Mouse (Mus musculus) heart, embryonic 10.5 days (tissue): ENCODE data around the gene Nf1. TPM values are rescaled to one million over a fixed set of nuclear protein-coding genes. Genes with fewer than 3 reads are reported as not detected.

Source experiments
- DNase-seq: peaks from one replicate; pipeline ENCODE4 v3.0.0-alpha.2; 2017; ENCODE audit warnings: low spot score
- H3K27ac ChIP-seq: fragments of 300-500 bp; sonication (generic); 2 replicates; pipeline ENCODE4 v1.5.1; 2016; ENCODE audit warnings: mild to moderate bottlenecking
- H3K27me3 ChIP-seq: fragments of 300-500 bp; sonication (generic); 2 replicates; pipeline ENCODE4 v1.6.1; 2016; ENCODE audit warnings: mild to moderate bottlenecking; ENCODE audit not compliant: poor library complexity, insufficient read depth, severe bottlenecking
- H3K36me3 ChIP-seq: fragments of 300-500 bp; sonication (generic); 2 replicates; pipeline ENCODE4 v1.6.1; 2016; ENCODE audit warnings: mild to moderate bottlenecking, moderate library complexity
- H3K4me1 ChIP-seq: fragments of 300-500 bp; sonication (generic); 2 replicates; pipeline ENCODE4 v1.6.1; 2016; ENCODE audit warnings: mild to moderate bottlenecking
- H3K4me3 ChIP-seq: fragments of 300-500 bp; sonication (generic); 2 replicates; pipeline ENCODE4 v1.5.1; 2016; ENCODE audit warnings: mild to moderate bottlenecking, moderate library complexity
- H3K9me3 ChIP-seq: fragments of 300-500 bp; sonication (generic); 2 replicates; pipeline ENCODE4 v1.6.1; 2016; ENCODE audit warnings: mild to moderate bottlenecking, moderate library complexity
- WGBS: fragments of 180-500 bp; shearing (Covaris S2); methylation state at CpG from one replicate; pipeline ENCODE4 v1.1.7; 2016; 5-methylcytosine and 5-hydroxymethylcytosine counted together
- polyA plus RNA-seq: library from polyadenylated mRNA; unstranded; fragments of >200 nt; fragmentation: Nextera tagmentation; extraction: Ambion mirVana; gene quantifications from 2 replicates; pipeline ENCODE4 v1.2.1, GENCODE M21; 2016

Nf1 gene
- polyA plus RNA-seq, 1 experiment from 2014 or later: 5.1 TPM

DNA sequence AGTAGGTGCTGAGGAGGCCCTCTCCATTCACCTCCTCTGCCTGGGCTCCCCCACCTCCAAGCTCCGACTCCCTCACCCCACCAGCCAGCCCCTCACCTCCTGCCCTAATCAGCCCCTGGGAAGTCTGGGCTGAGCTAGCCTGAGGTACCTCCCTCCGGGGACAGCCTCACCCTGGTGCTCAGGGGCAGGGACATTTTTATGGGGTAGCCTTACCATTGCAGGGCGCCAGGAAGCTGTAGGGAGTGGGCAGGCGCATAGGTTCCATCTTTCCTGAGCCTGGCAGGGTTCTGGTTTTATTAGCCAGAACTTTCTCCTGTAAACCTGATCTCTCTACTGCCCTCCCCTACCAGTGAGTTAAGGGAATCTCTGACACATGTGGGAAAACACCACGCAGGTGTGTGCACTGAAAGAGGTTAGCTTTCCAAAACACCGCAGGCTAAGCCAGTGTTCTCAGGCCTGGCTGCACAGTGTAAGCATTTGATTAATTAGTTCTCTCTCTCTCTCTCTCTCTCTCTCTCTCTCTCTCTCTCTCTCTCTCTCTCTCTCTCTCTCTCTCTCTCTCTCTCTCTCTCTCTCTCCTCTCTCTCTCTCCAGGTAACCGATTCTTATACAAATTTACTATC is 290.4 kb downstream of the Nf1 start:
- Histone ChIP-seq H3K27me3 (peaks cover 4% of the 10 kb centered on the region; the same call in 1 of the 2 replicates), H3K4me1 (peaks cover 20% of the 10 kb centered on the region), H3K9me3 (no peaks in the 10 kb centered on the region), H3K27ac (no peak overlapping the region), H3K36me3 (no peaks in the 10 kb centered on the region), H3K4me3 (no peak overlapping the region)
- 78% methylated on average over 7 of the region's 7 CpGs for WGBS
- no peak for DNase-seq

DNA sequence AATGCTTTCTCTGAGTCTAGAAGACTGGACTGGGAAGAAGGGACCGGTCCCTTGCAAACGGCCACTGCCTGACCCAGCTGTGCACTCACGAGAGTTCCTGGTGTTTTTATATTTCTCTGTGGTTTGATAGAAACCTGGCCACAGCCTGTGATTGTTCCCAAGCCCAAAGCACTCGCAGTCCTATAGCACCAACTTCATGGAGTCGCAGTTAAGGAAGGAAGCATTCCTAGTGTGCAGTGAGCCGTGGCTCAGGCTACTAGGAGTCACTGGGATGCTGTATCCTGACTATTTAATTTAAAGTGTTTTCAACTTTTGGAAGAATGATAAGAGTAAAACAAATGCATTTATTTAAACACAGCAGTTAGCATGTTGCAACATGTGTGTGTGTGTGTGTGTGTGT is 291.0 kb downstream of the Nf1 start:
- Histone ChIP-seq H3K27ac (no peak overlapping the region), H3K4me3 (no peak overlapping the region), H3K27me3 (peaks cover 4% of the 10 kb centered on the region; the same call in 1 of the 2 replicates), H3K36me3 (no peaks in the 10 kb centered on the region), H3K9me3 (no peaks in the 10 kb centered on the region), H3K4me1 (peaks cover 22% of the 10 kb centered on the region)
- WGBS: 69% methylated on average over 6 of the region's 6 CpGs
- DNase-seq: no peak

Other genes with a start within 250 kb of the Nf1 start
- gene Ksr1, start 193.3 kb upstream of the Nf1 start, polyA plus RNA-seq: 1.9 and 3.3 TPM in 2 replicates
- 169 and 203 TPM in 2 replicates for gene Wsb1, start 85.0 kb upstream of the Nf1 start, polyA plus RNA-seq
- gene Gm9964, start 42.8 kb upstream of the Nf1 start, polyA plus RNA-seq: 0.21 TPM in 1 of 2 replicates, not detected in the other
- gene Omg, start 164.4 kb downstream of the Nf1 start, polyA plus RNA-seq: 0.12 and 0.16 TPM in 2 replicates
- 0.49 TPM in 1 of 2 replicates, not detected in the other for gene Evi2b, start 184.1 kb downstream of the Nf1 start, polyA plus RNA-seq
- gene Evi2, start 190.9 kb downstream of the Nf1 start, polyA plus RNA-seq: 0.71 and 1.3 TPM in 2 replicates
- gene Evi2a, start 190.9 kb downstream of the Nf1 start, polyA plus RNA-seq: 1.1 and 1.4 TPM in 2 replicates